Mouse (Mus musculus) testis, adult 2 months (tissue): ENCODE measurements at regions not wholly inside any gene's neighbourhood (a gene's known extent, or its start where the extent isn't known, plus 50 kb on each side); places are given as distances from the start of the nearest gene placed in this dataset.

ENCODE experiments used
- CTCF ChIP-seq: fragments of 200-500 bp; IDR thresholded peaks from 2 replicates; pipeline ENCODE4 v1.5.1; 2012; ENCODE audit warnings: low read depth, mild to moderate bottlenecking, inconsistent platforms, low read length, moderate library complexity; ENCODE audit not compliant: control insufficient read depth, insufficient read depth, insufficient replicate concordance
- POLR2A ChIP-seq: fragments of 200-500 bp; IDR thresholded peaks from 2 replicates; pipeline ENCODE4 v1.6.1; 2012; ENCODE audit warnings: low read depth, mild to moderate bottlenecking, inconsistent platforms, low read length, moderate library complexity; ENCODE audit not compliant: control insufficient read depth

GRCm38 (mm10) chr7:137557439-137557838 lies 120.0 kb downstream of the Glrx3 start:
- TF ChIP-seq CTCF (no peak), POLR2A (no peak)
